Mouse (Mus musculus) kidney, embryonic 15.5 days (tissue): ENCODE data around the gene Ltbp2. TPM values are rescaled to one million over a fixed set of nuclear protein-coding genes. Genes with fewer than 3 reads are reported as not detected.

Experiments used
- ATAC-seq: fragments of 200-750 bp; cut with Nextera tagmentation; replicated peaks from 2 replicates; pipeline ENCODE4 v1.8.0; 2017; ENCODE audit warnings: moderate TSS enrichment; ENCODE audit not compliant: low FRiP score
- H3K27ac ChIP-seq: fragments of 300-500 bp; sonication (generic); 2 replicates; pipeline ENCODE4 v1.5.1; 2015; ENCODE audit warnings: mild to moderate bottlenecking, inconsistent platforms
- H3K27me3 ChIP-seq: fragments of 300-500 bp; sonication (generic); 2 replicates; pipeline ENCODE4 v1.6.1; 2015; ENCODE audit warnings: inconsistent platforms
- H3K36me3 ChIP-seq: fragments of 300-500 bp; sonication (generic); 2 replicates; pipeline ENCODE4 v1.6.1; 2015; ENCODE audit warnings: inconsistent platforms
- H3K4me1 ChIP-seq: fragments of 300-500 bp; sonication (generic); 2 replicates; pipeline ENCODE4 v1.6.1; 2015; ENCODE audit warnings: inconsistent platforms
- H3K4me2 ChIP-seq: fragments of 300-500 bp; sonication (generic); 2 replicates; pipeline ENCODE4 v1.6.1; 2015; ENCODE audit warnings: moderate library complexity, mild to moderate bottlenecking, inconsistent platforms
- H3K4me3 ChIP-seq: fragments of 300-500 bp; sonication (generic); replicated peaks from 2 replicates; pipeline ENCODE4 v1.5.1; 2015; ENCODE audit warnings: mild to moderate bottlenecking, inconsistent platforms
- H3K9ac ChIP-seq: fragments of 300-500 bp; sonication (generic); 2 replicates; pipeline ENCODE4 v1.6.1; 2015; ENCODE audit warnings: mild to moderate bottlenecking, inconsistent platforms
- H3K9me3 ChIP-seq: fragments of 300-500 bp; sonication (generic); replicated peaks from 2 replicates; pipeline ENCODE4 v1.6.1; 2016; ENCODE audit warnings: inconsistent platforms
- WGBS: fragments of 180-500 bp; shearing (Covaris S2); methylation state at CpG from one replicate; pipeline ENCODE4 v1.1.7; 2015; ENCODE audit warnings: mixed read lengths; 5-methylcytosine and 5-hydroxymethylcytosine counted together
- polyA plus RNA-seq: library from polyadenylated mRNA; unstranded; fragments of >200 nt; fragmentation: Nextera tagmentation; extraction: Ambion mirVana; gene quantifications from 2 replicates; pipeline ENCODE4 v1.2.1, GENCODE M21; 2015

The Ltbp2 gene
- polyA plus RNA-seq, 1 experiment from 2014 or later: 0.62 TPM

GRCm38 (mm10) chr12:84733366-84733765 lies 143.0 kb downstream of the Ltbp2 start:
- Histone ChIP-seq H3K27me3 (peaks cover 63% of the 10 kb centered on the region), H3K27ac (no peak overlapping the region), H3K4me1 (no peaks in the 10 kb centered on the region), H3K9ac (no peak overlapping the region), H3K4me3 (no peak overlapping the region), H3K4me2 (no peak overlapping the region), H3K9me3 (no peaks in the 10 kb centered on the region), H3K36me3 (no peaks in the 10 kb centered on the region)
- no peak for ATAC-seq
- 72% methylated on average over 13 of the region's 13 CpGs for WGBS

Other genes starting within 250 kb of the Ltbp2 start
- gene Vrtn, start 235.5 kb downstream of the Ltbp2 start, polyA plus RNA-seq: not detected in 2 replicates
- gene Syndig1l, start 177.7 kb downstream of the Ltbp2 start, polyA plus RNA-seq: 0.05 and 0.09 TPM in 2 replicates
- 62.6 and 63.3 TPM in 2 replicates for gene Npc2, start 103.4 kb downstream of the Ltbp2 start, polyA plus RNA-seq
- gene Isca2, start 103.3 kb downstream of the Ltbp2 start, polyA plus RNA-seq: 143 TPM in 2 replicates
- gene Fcf1, start 94.4 kb upstream of the Ltbp2 start, polyA plus RNA-seq: 137 and 162 TPM in 2 replicates
- 11.7 and 13.7 TPM in 2 replicates for gene Arel1, start 94.4 kb upstream of the Ltbp2 start, polyA plus RNA-seq
- 29.8 and 29.9 TPM in 2 replicates for gene Ylpm1, start 119.8 kb upstream of the Ltbp2 start, polyA plus RNA-seq
- gene Prox2, start 234.2 kb upstream of the Ltbp2 start, polyA plus RNA-seq: 3.4 and 4.2 TPM in 2 replicates
- 120 and 123 TPM in 2 replicates for gene Dlst, start 234.3 kb upstream of the Ltbp2 start, polyA plus RNA-seq